Mouse (Mus musculus) ES-Bruce4 (cell line): ENCODE results near the gene Lsm2.
"Not testable (repeated sequence)": the region's sequence is repeated elsewhere in the genome, so short reads cannot be mapped to it uniquely, and the experiment has no call there.

Source experiments
- EP300 ChIP-seq: IDR thresholded peaks from 2 replicates; pipeline ENCODE4 v1.6.1; 2011; ENCODE audit warnings: low read depth, low read length; ENCODE audit not compliant: insufficient read depth
- POLR2A ChIP-seq: IDR thresholded peaks from one replicate; pipeline ENCODE4 v1.8.1; 2011; ENCODE audit warnings: low read length; ENCODE audit not compliant: insufficient read depth

- not testable (repeated sequence) for TF ChIP-seq POLR2A, EP300
Measured at GRCm38 (mm10) chr17:34972069-34972749, 9.5 kb upstream of the Lsm2 start, which contains the start of the genes Hspa1a and Hspa1l.
